Mouse (Mus musculus) C3H10T1/2 (cell line): ENCODE measurements around the gene Acox1. TPM values are rescaled to one million over a fixed set of nuclear protein-coding genes. Genes with fewer than 3 reads are reported as not detected.

ENCODE experiments used
- polyA plus RNA-seq, 2 experiments: library from polyadenylated mRNA; unstranded; fragments of >200 nt; fragmentation: generic; extraction: Trizol; gene quantifications; one replicate each; pipeline ENCODE4 v1.2.1; 2012; ENCODE audit warnings: missing spikeins in 2 of 2

Acox1 gene
- polyA plus RNA-seq = 10 to 100 TPM in 1 of 2 experiments, 1 to 10 TPM in 1; 8.6 to 44.2 TPM

DNA sequence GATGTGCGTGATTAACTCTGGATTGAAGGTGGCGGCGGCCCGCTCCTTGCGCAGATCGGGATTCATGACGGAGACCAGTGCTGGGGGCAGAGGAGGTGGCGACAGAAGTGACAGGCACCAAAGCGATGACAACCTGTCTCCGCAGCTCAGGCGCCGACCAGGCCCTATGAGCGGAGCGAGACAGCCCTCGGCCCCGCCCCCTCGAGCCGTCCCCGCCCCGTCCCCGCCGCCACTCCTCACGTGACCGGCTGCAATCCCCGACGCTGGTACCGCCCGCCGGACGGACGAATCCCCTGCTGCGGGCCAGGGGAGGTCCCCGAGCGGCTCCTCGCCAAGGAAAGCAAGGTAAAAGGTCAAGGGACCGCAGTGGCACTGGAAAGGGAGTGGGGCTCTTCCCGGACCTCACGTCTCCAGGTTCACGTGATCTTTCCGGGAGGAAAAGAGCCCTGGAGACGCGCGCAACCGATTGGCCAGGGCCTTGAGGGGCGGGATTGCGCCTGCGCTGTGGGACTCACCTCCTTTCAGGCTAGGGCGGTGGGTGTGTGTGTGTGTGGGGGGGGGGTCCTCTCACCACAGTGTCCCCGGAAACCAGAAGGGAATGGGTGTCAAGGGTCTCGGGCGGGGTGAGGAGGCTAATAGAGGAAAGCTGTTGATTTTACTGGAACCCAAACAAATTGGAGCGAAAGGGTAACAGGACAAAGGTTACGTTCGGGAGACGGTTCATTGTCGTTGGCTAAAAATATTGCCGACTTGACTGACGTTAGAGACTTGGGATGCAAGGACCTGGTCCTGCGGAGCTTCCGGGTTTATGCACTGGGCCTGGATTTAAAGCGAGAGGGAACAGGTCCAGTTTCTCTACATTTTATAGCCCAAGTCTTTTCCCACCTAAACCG lies at the start of gene Acox1, which contains the start of gene Ten1:
Gene Acox1 (minus strand): TSS at position 407 of the 893 bp plus-strand sequence.
Gene Ten1 (plus strand): TSS at position 217 of the 893 bp plus-strand sequence.

DNA sequence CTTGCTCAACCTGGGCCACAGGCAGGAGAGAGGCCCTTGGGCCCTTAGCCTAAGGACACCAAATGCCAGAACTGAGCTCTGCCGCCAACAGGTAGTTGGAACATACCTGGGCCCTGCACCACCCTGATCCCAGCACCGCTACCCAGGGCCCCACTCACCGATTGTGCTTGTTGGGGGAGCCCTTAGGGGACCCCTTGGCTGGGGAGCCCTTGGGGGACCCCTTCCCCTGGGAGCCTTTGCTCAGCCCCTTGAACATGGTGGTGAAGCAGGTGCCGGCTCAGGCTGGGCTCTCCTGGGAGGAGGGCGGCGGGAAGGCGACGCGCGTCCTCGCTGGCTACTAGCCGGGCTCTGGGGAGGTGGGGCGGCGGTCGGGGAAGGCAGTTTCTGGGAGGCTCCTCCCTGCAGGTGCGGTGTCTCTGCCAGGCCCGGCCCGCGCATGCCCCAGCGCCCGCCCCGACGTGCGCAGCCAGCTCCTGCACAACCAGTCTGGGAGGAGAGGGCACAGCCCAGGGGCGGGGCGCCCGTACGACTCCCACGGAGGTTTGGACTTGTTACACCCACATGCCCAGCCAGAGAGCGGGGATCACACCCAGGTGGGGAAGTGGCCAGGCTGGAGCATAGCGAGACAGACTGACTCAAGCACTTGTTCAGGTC lies 39.0 kb upstream of the Acox1 start, which contains the start of gene Evpl:
Gene Evpl (minus strand): TSS at position 336 of the 654 bp plus-strand sequence.

GRCm38 (mm10) chr11:116167884-116168439 lies 30.9 kb downstream of the Acox1 start, which contains the start of gene Fbf1:
TSS of gene Fbf1 (minus strand) at chr11:116168166.

GRCm38 (mm10) chr11:116138468-116139138 lies 60.2 kb downstream of the Acox1 start, which contains the start of gene Mrpl38:
TSS of gene Mrpl38 (minus strand) at chr11:116138868.

DNA sequence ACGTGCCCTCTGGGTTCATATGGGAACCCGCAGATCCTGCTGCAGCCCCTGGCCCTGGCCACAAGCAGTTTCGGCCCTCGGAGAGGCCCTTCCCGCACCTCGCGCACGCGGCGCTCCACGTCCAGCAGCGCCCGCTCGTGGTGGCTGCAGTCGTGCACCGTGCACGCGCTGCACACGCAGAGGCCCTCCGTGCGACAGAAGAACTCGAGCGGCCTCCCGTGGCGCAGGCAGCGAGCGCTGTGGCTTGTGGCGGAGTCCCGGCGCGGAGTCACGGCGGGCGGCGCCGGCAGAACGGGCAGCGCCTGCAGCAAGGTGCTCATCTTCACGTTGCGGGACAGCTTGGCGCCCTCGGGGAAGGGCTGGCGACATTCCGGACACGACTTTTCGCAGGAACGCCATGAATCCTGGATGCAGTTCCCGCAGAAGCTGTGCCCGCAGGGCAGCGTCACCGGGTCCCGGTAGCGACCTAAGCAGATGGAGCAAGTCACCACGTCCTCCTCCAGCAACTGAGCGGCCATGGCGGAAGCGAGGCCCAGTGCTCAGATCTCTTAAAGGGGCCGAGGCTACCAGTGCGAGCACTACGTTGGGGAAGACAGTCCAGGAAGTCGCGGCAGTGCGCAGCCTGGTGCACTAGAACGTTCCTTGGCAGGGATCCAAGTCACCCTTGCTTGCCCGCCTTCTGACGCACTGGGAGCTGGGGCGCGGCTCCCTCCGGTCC lies 68.2 kb downstream of the Acox1 start, which contains the start of gene Trim65:
Gene Trim65 (minus strand): TSS at position 641 of the 718 bp plus-strand sequence.

DNA sequence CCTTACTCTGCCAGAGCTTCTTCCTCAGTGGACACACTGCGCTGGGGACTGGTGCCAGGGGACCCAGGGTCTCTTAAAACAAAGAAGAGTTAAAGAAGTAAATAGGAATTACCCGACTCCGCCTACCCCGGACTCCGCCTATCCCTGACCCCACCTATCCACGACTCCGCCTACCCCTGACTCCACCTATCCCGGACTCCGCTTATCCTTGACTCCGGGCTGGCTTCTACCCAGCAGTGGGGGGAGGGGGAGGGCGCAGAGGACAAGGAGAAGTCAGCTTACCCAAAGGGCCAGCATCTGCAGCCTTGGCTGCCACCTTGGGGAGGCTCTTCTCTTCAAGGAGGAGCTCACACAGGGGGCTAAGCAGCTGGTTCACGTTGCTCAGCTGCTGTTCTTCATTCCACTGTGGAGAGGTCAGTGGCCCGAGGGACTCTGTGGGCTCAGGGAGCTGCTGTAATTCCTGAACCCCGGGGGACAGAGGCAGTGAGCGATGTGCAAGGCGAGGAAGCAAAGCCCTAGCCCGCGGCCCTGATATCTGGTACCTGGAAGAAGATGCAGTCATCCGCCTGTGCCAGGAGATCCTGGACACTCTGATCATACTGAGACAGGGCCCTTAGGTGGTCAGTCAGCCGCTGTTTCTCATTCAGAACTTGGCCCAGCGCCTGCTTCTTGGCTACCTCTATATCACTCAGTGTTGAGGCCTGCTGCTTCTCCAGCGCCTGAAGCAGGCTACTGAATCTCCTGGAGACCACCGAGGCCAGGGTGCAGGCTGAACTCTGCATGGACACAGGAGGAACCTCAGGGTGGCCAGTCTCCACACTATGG lies 71.5 kb downstream of the Acox1 start, which contains the start of gene Trim47:
Gene Trim47 (minus strand): TSS at position 55 of the 825 bp plus-strand sequence.

Other genes starting within 250 kb of the Acox1 start
- gene Itgb4, start 224.3 kb downstream of the Acox1 start, polyA plus RNA-seq = 1 to 10 TPM in 1 of 2 experiments, under 1 TPM in 1; 0.50 to 5.1 TPM
- gene Galk1, start 186.3 kb downstream of the Acox1 start, polyA plus RNA-seq = 100 to 1,000 TPM; 149 to 512 TPM
- gene H3f3b, start 171.1 kb downstream of the Acox1 start, polyA plus RNA-seq = 1,000 to 10,000 TPM in 1 of 2 experiments, 100 to 1,000 TPM in 1; 518 to 1,136 TPM
- 10 to 100 TPM in 1 of 2 experiments, 1 to 10 TPM in 1; 8.4 to 34.8 TPM for gene Unk, start 168.7 kb downstream of the Acox1 start, polyA plus RNA-seq
- under 1 TPM; 0.48 to 0.70 TPM for gene Unc13d, start 121.1 kb downstream of the Acox1 start, polyA plus RNA-seq
- gene Wbp2, start 112.0 kb downstream of the Acox1 start, polyA plus RNA-seq = 100 to 1,000 TPM; 134 to 264 TPM
- gene Trim47, start 71.8 kb downstream of the Acox1 start, polyA plus RNA-seq = 100 to 1,000 TPM; 116 to 205 TPM
- 1 to 10 TPM; 2.1 to 5.7 TPM for gene Trim65, start 67.9 kb downstream of the Acox1 start, polyA plus RNA-seq
- 100 to 1,000 TPM in 1 of 2 experiments, 10 to 100 TPM in 1; 77.3 to 156 TPM for gene Mrpl38, start 60.2 kb downstream of the Acox1 start, polyA plus RNA-seq
- 10 to 100 TPM; 18.7 to 71.2 TPM for gene Fbf1, start 30.9 kb downstream of the Acox1 start, polyA plus RNA-seq
- gene Ten1, start 190 bp downstream of the Acox1 start, polyA plus RNA-seq = 10 to 100 TPM; 63.6 to 92.1 TPM
- gene Evpl, start 39.0 kb upstream of the Acox1 start, polyA plus RNA-seq = under 1 TPM; 0.02 to 0.27 TPM
- gene Srp68, start 75.2 kb upstream of the Acox1 start, polyA plus RNA-seq = 100 to 1,000 TPM in 1 of 2 experiments, 10 to 100 TPM in 1; 62.3 to 111 TPM
- gene Galr2, start 81.9 kb upstream of the Acox1 start, polyA plus RNA-seq = 1 to 10 TPM in 1 of 2 experiments, under 1 TPM in 1; 0.06 to 2.5 TPM
- 10 to 100 TPM; 89.3 to 90.3 TPM for gene Exoc7, start 108.2 kb upstream of the Acox1 start, polyA plus RNA-seq
- gene Foxj1, start 136.4 kb upstream of the Acox1 start, polyA plus RNA-seq = under 1 TPM; 0.12 to 0.51 TPM
- 10 to 100 TPM; 15.7 to 17.5 TPM for gene Rnf157, start 214.0 kb upstream of the Acox1 start, polyA plus RNA-seq
- 100 to 1,000 TPM in 1 of 2 experiments, 10 to 100 TPM in 1; 99.5 to 182 TPM for gene Ubald2, start 235.0 kb upstream of the Acox1 start, polyA plus RNA-seq